Mouse (Mus musculus): ENCODE measurements around the gene Rtl1. TPM values are rescaled to one million over a fixed set of nuclear protein-coding genes. Genes with fewer than 3 reads are reported as not detected.

The Rtl1 gene
- total RNA-seq, 2 experiments from 2014 or later, result not detected

Other genes starting within 250 kb of the Rtl1 start
- 0.64 TPM in 1 of 2 replicates, not detected in the other for gene Dlk1, start 147.5 kb downstream of the Rtl1 start, total RNA-seq (2015)
- gene Dlk1, start 147.5 kb downstream of the Rtl1 start, total RNA-seq (2017), result not detected in 2 replicates